7 mouse cellular contexts compared by ENCODE assay signal in genomic region chr11:87073866-87074440, GRCm38 (mm10). TPM values are rescaled to one million over a fixed set of nuclear protein-coding genes. Genes with fewer than 3 reads are reported as not detected.
DNase-seq lines count a peak whose midpoint lies in the region; ATAC-seq lines count a peak whose summit lies in the region.

Gene Gdpd1 (minus strand): TSS chr11:87074062.

- peak within 1 kb of the TSS; percentile 86 for H3K4me2 ChIP-seq in embryonic facial prominence, embryonic 11.5 days (ENCODE audit: low read depth, low read length)
- peak within 1 kb of the TSS; percentile 57 for H3K4me2 ChIP-seq in midbrain, embryonic 13.5 days (replicated peaks)

- ATAC-seq in embryonic facial prominence, embryonic 11.5 days (replicated peaks; ENCODE audit: insufficient number of reproducible peaks, low FRiP score, low TSS enrichment, low read depth), result peak; percentile 94
- ATAC-seq in granulocyte monocyte progenitor cell, adult 5-6 weeks (replicated peaks; ENCODE audit: poor library complexity, severe bottlenecking), result peak; percentile 94
- ATAC-seq in midbrain, embryonic 13.5 days, result peak; percentile 97

- H3K27ac ChIP-seq in embryonic facial prominence, embryonic 11.5 days (replicated peaks; ENCODE audit: low read depth, low read length), result peak within 1 kb of the TSS; percentile 60; the same call in 1 of the 2 replicates
- H3K27ac ChIP-seq in limb, embryonic 10.5 days, result peak within 1 kb of the TSS; percentile 86
- H3K27ac ChIP-seq in midbrain, embryonic 13.5 days, result peak within 1 kb of the TSS; percentile 98

- H3K4me1 ChIP-seq in embryonic facial prominence, embryonic 11.5 days (ENCODE audit: control insufficient read depth, insufficient read depth, low read length), result no peaks in the 10 kb centered on the region
- H3K4me1 ChIP-seq in limb, embryonic 10.5 days, result peaks cover 18% of the 10 kb centered on the region
- peaks cover 39% of the 10 kb centered on the region for H3K4me1 ChIP-seq in midbrain, embryonic 13.5 days (replicated peaks)

- WGBS in embryonic facial prominence, embryonic 11.5 days, result 1% methylated on average over 43 of the region's 43 CpGs
- WGBS in limb, embryonic 10.5 days, result 2% methylated on average over 43 of the region's 43 CpGs
- under 1% methylated on average over 43 of the region's 43 CpGs for WGBS in midbrain, embryonic 13.5 days

- peak within 1 kb of the TSS; percentile 72 for H3K9ac ChIP-seq in embryonic facial prominence, embryonic 11.5 days (replicated peaks; ENCODE audit: low read length)
- H3K9ac ChIP-seq in midbrain, embryonic 13.5 days (replicated peaks), result peak within 1 kb of the TSS; percentile 91

- H3K36me3 ChIP-seq in embryonic facial prominence, embryonic 11.5 days (replicated peaks; ENCODE audit: control insufficient read depth, insufficient read depth, low read depth, low read length), result no peaks in the 10 kb centered on the region
- H3K36me3 ChIP-seq in limb, embryonic 10.5 days, result peaks cover 32% of the 10 kb centered on the region
- H3K36me3 ChIP-seq in midbrain, embryonic 13.5 days, result peaks cover 23% of the 10 kb centered on the region

- peak; percentile 93 for DNase-seq in adrenal gland, postnatal 14 days
- DNase-seq in embryonic facial prominence, embryonic 11.5 days (ENCODE audit: low spot score), result peak; percentile 95
- DNase-seq in kidney, adult 11 months, result peak; percentile 64
- peak; percentile 93 for DNase-seq in limb, embryonic 10.5 days (ENCODE audit: low spot score)
- peak; percentile 63 to 76 for DNase-seq in spleen, adult 18-20 months

- no peaks in the 10 kb centered on the region for H3K9me3 ChIP-seq in embryonic facial prominence, embryonic 11.5 days (replicated peaks; ENCODE audit: control insufficient read depth, low read length)
- no peaks in the 10 kb centered on the region for H3K9me3 ChIP-seq in limb, embryonic 10.5 days (replicated peaks)
- H3K9me3 ChIP-seq in midbrain, embryonic 13.5 days, result no peaks in the 10 kb centered on the region

- H3K27me3 ChIP-seq in embryonic facial prominence, embryonic 11.5 days (ENCODE audit: control insufficient read depth, insufficient read depth, low read length), result no peaks in the 10 kb centered on the region
- H3K27me3 ChIP-seq in limb, embryonic 10.5 days (ENCODE audit: low read depth, poor library complexity, severe bottlenecking), result no peaks in the 10 kb centered on the region
- H3K27me3 ChIP-seq in midbrain, embryonic 13.5 days, result no peaks in the 10 kb centered on the region

- peak within 1 kb of the TSS; percentile 65 for H3K4me3 ChIP-seq in embryonic facial prominence, embryonic 11.5 days (ENCODE audit: low read depth, low read length)
- peak within 1 kb of the TSS; percentile 71 for H3K4me3 ChIP-seq in limb, embryonic 10.5 days
- H3K4me3 ChIP-seq in midbrain, embryonic 13.5 days (replicated peaks), result peak within 1 kb of the TSS; percentile 72

RNA-seq across cellular contexts. Expression of gene Gdpd1, which starts in this region (rescaled TPM):
- total RNA-seq in adrenal gland, postnatal 14 days (2021), result 5.3 and 6.8 TPM in 2 replicates
- polyA plus RNA-seq in embryonic facial prominence, embryonic 11.5 days (2014; fragmentation: Nextera tagmentation; extraction: Ambion mirVana), result 45.5 and 50.4 TPM in 2 replicates
- 0.11 and 1.1 TPM in 2 replicates for total RNA-seq in granulocyte monocyte progenitor cell, adult 5-6 weeks (2014; fragmentation: Nextera tagmentation)
- total RNA-seq in granulocyte monocyte progenitor cell, adult 5-6 weeks (2017), result 0.57 TPM in 1 of 2 replicates, not detected in the other
- polyA plus RNA-seq in limb, embryonic 10.5 days (2016; fragmentation: Nextera tagmentation; extraction: Ambion mirVana), result 16.6 and 25.9 TPM in 2 replicates
- polyA plus RNA-seq in midbrain, embryonic 13.5 days (2015; fragmentation: Nextera tagmentation; extraction: Ambion mirVana), result 186 and 190 TPM in 2 replicates

Comparison
In these comparisons a context has a peak if more than half of its experiments do, and no peak if none do; other contexts are left out.
1. Peak in every context shown above with its lines: DNase-seq, ATAC-seq, H3K4me3 ChIP-seq and H3K27ac ChIP-seq.